Mouse (Mus musculus) left cerebral cortex, postnatal 10 days (tissue): Measurements from ENCODE around the gene Bcar3. TPM values are rescaled to one million over a fixed set of nuclear protein-coding genes. Genes with fewer than 3 reads are reported as not detected.

Experiments
- DNase-seq, 2 experiments: peaks; one replicate each; pipeline ENCODE4 v3.0.0; 2021 to 2022; ENCODE audit warnings: low spot score in 2 of 2, mixed read lengths in 1 of 2; ENCODE audit errors: extremely low spot score in 1 of 2
- intact Hi-C: fragments of 180-260 bp; cut with DNase I; formaldehyde crosslinking; loops from one replicate; pipeline ENCODE4 v1.15.1; 2025
- total RNA-seq, 2 experiments: library from RNA; stranded (reverse); gene quantifications; 2 replicates each; pipeline ENCODE4 v1.2.3; 2021

Bcar3 gene
- total RNA-seq, 2 experiments from 2014 or later: 8.4 to 8.6 TPM

- intact Hi-C loops: no loop called here
- no peak for DNase-seq
These were observed 107.1 kb downstream of the Bcar3 start for GRCm38 (mm10) chr3:122401011-122401410.

GRCm38 (mm10) chr3:122402143-122402542 is 108.2 kb downstream of the Bcar3 start:
- intact Hi-C loops: no loop called here
- DNase-seq: peak in 1 of 2 experiments; percentile 27

GRCm38 (mm10) chr3:122403860-122404557 is 110.1 kb downstream of the Bcar3 start:
- intact Hi-C loops: no loop called here
- DNase-seq: no peak

- no peak for DNase-seq
- intact Hi-C loops: no loop called here
These were observed 111.4 kb downstream of the Bcar3 start for GRCm38 (mm10) chr3:122405203-122405956.

- intact Hi-C loops: no loop called here
- no peak for DNase-seq
These were observed 112.5 kb downstream of the Bcar3 start for GRCm38 (mm10) chr3:122406416-122406815.

- intact Hi-C loops: no loop called here
- DNase-seq: no peak
These were observed 113.8 kb downstream of the Bcar3 start for GRCm38 (mm10) chr3:122407757-122408156.

GRCm38 (mm10) chr3:122408798-122409311 is 114.9 kb downstream of the Bcar3 start:
- intact Hi-C loops: no loop called here
- DNase-seq: no peak

GRCm38 (mm10) chr3:122411590-122411989 is 117.7 kb downstream of the Bcar3 start:
- intact Hi-C loops: loop anchor here (5.0 kb wide), 1 partner anchor 99 kb away; no protein-coding TSS in a partner anchor
- no peak for DNase-seq

GRCm38 (mm10) chr3:122413729-122414561 is 120.0 kb downstream of the Bcar3 start:
- intact Hi-C loops: loop anchor here (5.0 kb wide), 1 partner anchor 102 kb away; no protein-coding TSS in a partner anchor
- peak; percentile 40 to 49 for DNase-seq

GRCm38 (mm10) chr3:122414868-122415267 is 120.9 kb downstream of the Bcar3 start:
- intact Hi-C loops: loop anchor here (5.0 kb wide), 1 partner anchor 103 kb away; no protein-coding TSS in a partner anchor
- DNase-seq: no peak

- no peak for DNase-seq
- intact Hi-C loops: no loop called here
These were observed 123.5 kb downstream of the Bcar3 start for GRCm38 (mm10) chr3:122417466-122417865.

- DNase-seq: no peak
- intact Hi-C loops: no loop called here
These were observed 124.8 kb downstream of the Bcar3 start for GRCm38 (mm10) chr3:122418564-122419274.

- intact Hi-C loops: no loop called here
- DNase-seq: peak in 1 of 2 experiments; percentile 79
These were observed 125.9 kb downstream of the Bcar3 start for GRCm38 (mm10) chr3:122419610-122420409.

- intact Hi-C loops: no loop called here
- DNase-seq: peak; percentile 16 to 53
These were observed 126.5 kb downstream of the Bcar3 start for GRCm38 (mm10) chr3:122420410-122420774.

GRCm38 (mm10) chr3:122421042-122421702 is 127.2 kb downstream of the Bcar3 start:
- no peak for DNase-seq
- intact Hi-C loops: no loop called here

GRCm38 (mm10) chr3:122421802-122422201 is 127.9 kb downstream of the Bcar3 start:
- DNase-seq: no peak
- intact Hi-C loops: no loop called here

GRCm38 (mm10) chr3:122422276-122422675 is 128.3 kb downstream of the Bcar3 start:
- intact Hi-C loops: no loop called here
- DNase-seq: no peak
